Mouse (Mus musculus): ENCODE measurements around the gene Mxi1. TPM values are rescaled to one million over a fixed set of nuclear protein-coding genes. Genes with fewer than 3 reads are reported as not detected.

Gene Mxi1
- total RNA-seq, 1 experiment = 20.1 TPM

GRCm38 (mm10) chr19:53415198-53415597, 104.9 kb downstream of the Mxi1 start:
- H3K9ac ChIP-seq (ENCODE audit: insufficient read depth, low read depth, low read length, poor library complexity, severe bottlenecking) = peak overlapping the region; percentile 21; the same call in 1 of the 2 replicates
- no peak for DNase-seq (ENCODE audit: low read depth, low spot score)
- no peak overlapping the region for H3K27ac ChIP-seq (ENCODE audit: insufficient read depth, low read depth, low read length, poor library complexity, severe bottlenecking)
- no peaks in the 10 kb centered on the region for H3K9me3 ChIP-seq (ENCODE audit: control insufficient read depth, insufficient read depth, low read depth, low read length)
- in situ Hi-C loops (cut with MboI; ENCODE audit: low sequenced_read_pairs in 2 of 2, unreplicated experiment in 2 of 2) = no loop called here
- H3K4me1 ChIP-seq (ENCODE audit: control insufficient read depth in 2 of 2, insufficient read depth in 2 of 2, low read length in 2 of 2, poor library complexity in 1 of 2) = peaks cover 12 to 29% of the 10 kb centered on the region in 2 experiments
- no peak for TF ChIP-seq CHD2 (IDR thresholded peaks at IDR 0.05; ENCODE audit: low read depth, low read length)
- no peak for TF ChIP-seq HCFC1 (IDR thresholded peaks at IDR 0.05; ENCODE audit: borderline replicate concordance, insufficient read depth, low read length)
- TF ChIP-seq MAFK (IDR thresholded peaks at IDR 0.05; ENCODE audit: insufficient read depth, low read depth, low read length) = no peak
- TF ChIP-seq ZNF384 (IDR thresholded peaks at IDR 0.05; ENCODE audit: low read depth, low read length) = no peak
- peak overlapping the region; percentile 18 to 46; a peak in 3 of 4 replicates for H3K4me3 ChIP-seq (ENCODE audit: insufficient read depth in 1 of 2, low read depth in 1 of 2, low read length in 2 of 2, poor library complexity in 1 of 2, severe bottlenecking in 1 of 2)
- H3K36me3 ChIP-seq (ENCODE audit: control insufficient read depth, insufficient read depth, low read length, poor library complexity, severe bottlenecking) = no peaks in the 10 kb centered on the region

DNA sequence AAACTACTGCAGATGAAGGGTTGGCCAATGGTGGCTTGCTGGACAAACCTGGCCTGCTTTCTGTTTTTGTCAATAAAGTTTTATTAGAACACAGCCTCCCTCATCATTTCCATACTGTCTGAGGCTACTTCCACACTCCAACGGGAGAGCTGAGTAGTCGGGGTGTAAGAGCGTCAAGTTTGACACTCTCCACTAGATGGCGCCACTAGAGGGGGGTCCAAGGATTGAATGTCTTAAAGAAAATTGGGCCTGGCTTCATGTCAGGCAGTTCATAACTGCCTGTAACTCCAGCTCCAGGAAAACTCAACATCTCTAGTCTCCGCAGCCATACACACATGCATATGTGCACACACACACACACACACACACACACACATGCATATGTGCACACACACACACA, 109.5 kb downstream of the Mxi1 start:
- TF ChIP-seq ZNF384 (IDR thresholded peaks at IDR 0.05; ENCODE audit: low read depth, low read length) (0 out of 2 replicates have a peak, but pooled peaks have one; percentile 20), CHD2 (IDR thresholded peaks at IDR 0.05; ENCODE audit: low read depth, low read length) (no peak), ZC3H11A (IDR thresholded peaks at IDR 0.05; ENCODE audit: borderline replicate concordance, low read depth, low read length) (0 out of 2 replicates have a peak, but pooled peaks have one; percentile 47), MAFK (IDR thresholded peaks at IDR 0.05; ENCODE audit: insufficient read depth, low read depth, low read length) (no peak), HCFC1 (IDR thresholded peaks at IDR 0.05; ENCODE audit: borderline replicate concordance, insufficient read depth, low read length) (no peak)
- Histone ChIP-seq H3K9me3 (ENCODE audit: control insufficient read depth, insufficient read depth, low read depth, low read length) (no peaks in the 10 kb centered on the region), H3K4me1 (ENCODE audit: control insufficient read depth in 2 of 2, insufficient read depth in 2 of 2, low read length in 2 of 2, poor library complexity in 1 of 2) (peaks cover 7 to 15% of the 10 kb centered on the region in 2 experiments; a peak in 3 of 4 replicates), H3K9ac (ENCODE audit: insufficient read depth, low read depth, low read length, poor library complexity, severe bottlenecking) (no peak overlapping the region), H3K36me3 (ENCODE audit: control insufficient read depth, insufficient read depth, low read length, poor library complexity, severe bottlenecking) (no peaks in the 10 kb centered on the region), H3K4me3 (ENCODE audit: insufficient read depth in 1 of 2, low read depth in 1 of 2, low read length in 2 of 2, poor library complexity in 1 of 2, severe bottlenecking in 1 of 2) (no peak overlapping the region), H3K27ac (ENCODE audit: insufficient read depth, low read depth, low read length, poor library complexity, severe bottlenecking) (no peak overlapping the region)
- DNase-seq (ENCODE audit: low read depth, low spot score) = peak; percentile 92
- in situ Hi-C loops (cut with MboI; ENCODE audit: low sequenced_read_pairs in 2 of 2, unreplicated experiment in 2 of 2) = loop anchor here in 1 of 2 experiments (10.0 kb wide), 1 partner anchor 145 kb away; no protein-coding TSS in a partner anchor

GRCm38 (mm10) chr19:53420924-53421582, 110.7 kb downstream of the Mxi1 start:
- Histone ChIP-seq H3K4me3 (ENCODE audit: insufficient read depth in 1 of 2, low read depth in 1 of 2, low read length in 2 of 2, poor library complexity in 1 of 2, severe bottlenecking in 1 of 2) (peak overlapping the region; percentile 52 to 60), H3K9me3 (ENCODE audit: control insufficient read depth, insufficient read depth, low read depth, low read length) (no peaks in the 10 kb centered on the region), H3K36me3 (ENCODE audit: control insufficient read depth, insufficient read depth, low read length, poor library complexity, severe bottlenecking) (no peaks in the 10 kb centered on the region), H3K27ac (ENCODE audit: insufficient read depth, low read depth, low read length, poor library complexity, severe bottlenecking) (peak overlapping the region; percentile 73), H3K9ac (ENCODE audit: insufficient read depth, low read depth, low read length, poor library complexity, severe bottlenecking) (peak overlapping the region; percentile 71), H3K4me1 (ENCODE audit: control insufficient read depth in 2 of 2, insufficient read depth in 2 of 2, low read length in 2 of 2, poor library complexity in 1 of 2) (peaks cover 5 to 15% of the 10 kb centered on the region in 2 experiments; a peak in 3 of 4 replicates)
- TF ChIP-seq HCFC1 (IDR thresholded peaks at IDR 0.05; ENCODE audit: borderline replicate concordance, insufficient read depth, low read length) (no peak), CHD2 (IDR thresholded peaks at IDR 0.05; ENCODE audit: low read depth, low read length) (peak; percentile 90), ZNF384 (IDR thresholded peaks at IDR 0.05; ENCODE audit: low read depth, low read length) (no peak), MAFK (IDR thresholded peaks at IDR 0.05; ENCODE audit: insufficient read depth, low read depth, low read length) (no peak)
- in situ Hi-C loops (cut with MboI; ENCODE audit: low sequenced_read_pairs in 2 of 2, unreplicated experiment in 2 of 2) = loop anchor here in 1 of 2 experiments (10.0 kb wide), 1 partner anchor 144 kb away; no protein-coding TSS in a partner anchor
- DNase-seq (ENCODE audit: low read depth, low spot score) = peak; percentile 81

GRCm38 (mm10) chr19:53421583-53422188, 111.4 kb downstream of the Mxi1 start:
- TF ChIP-seq HCFC1 (IDR thresholded peaks at IDR 0.05; ENCODE audit: borderline replicate concordance, insufficient read depth, low read length) (no peak), CHD2 (IDR thresholded peaks at IDR 0.05; ENCODE audit: low read depth, low read length) (no peak), ZNF384 (IDR thresholded peaks at IDR 0.05; ENCODE audit: low read depth, low read length) (no peak), ZC3H11A (IDR thresholded peaks at IDR 0.05; ENCODE audit: borderline replicate concordance, low read depth, low read length) (no peak), MAFK (IDR thresholded peaks at IDR 0.05; ENCODE audit: insufficient read depth, low read depth, low read length) (no peak)
- Histone ChIP-seq H3K4me1 (ENCODE audit: control insufficient read depth in 2 of 2, insufficient read depth in 2 of 2, low read length in 2 of 2, poor library complexity in 1 of 2) (peaks cover 5 to 15% of the 10 kb centered on the region in 2 experiments; a peak in 3 of 4 replicates), H3K27ac (ENCODE audit: insufficient read depth, low read depth, low read length, poor library complexity, severe bottlenecking) (peak overlapping the region; percentile 47), H3K4me3 (ENCODE audit: insufficient read depth in 1 of 2, low read depth in 1 of 2, low read length in 2 of 2, poor library complexity in 1 of 2, severe bottlenecking in 1 of 2) (peak overlapping the region; percentile 42 to 60), H3K9me3 (ENCODE audit: control insufficient read depth, insufficient read depth, low read depth, low read length) (no peaks in the 10 kb centered on the region), H3K9ac (ENCODE audit: insufficient read depth, low read depth, low read length, poor library complexity, severe bottlenecking) (peak overlapping the region; percentile 54; the same call in 1 of the 2 replicates), H3K36me3 (ENCODE audit: control insufficient read depth, insufficient read depth, low read length, poor library complexity, severe bottlenecking) (no peaks in the 10 kb centered on the region)
- DNase-seq (ENCODE audit: low read depth, low spot score) = no peak
- in situ Hi-C loops (cut with MboI; ENCODE audit: low sequenced_read_pairs in 2 of 2, unreplicated experiment in 2 of 2) = loop anchor here in 1 of 2 experiments (10.0 kb wide), 1 partner anchor 143 kb away; no protein-coding TSS in a partner anchor

All from ES-E14 (cell line).